Mouse (Mus musculus): ENCODE data around the gene Lipa. TPM values are rescaled to one million over a fixed set of nuclear protein-coding genes. Genes with fewer than 3 reads are reported as not detected.

Gene Lipa
- total and polyA plus RNA-seq, 3 experiments, result 19.3 to 63.4 (median 38.1) TPM

DNA sequence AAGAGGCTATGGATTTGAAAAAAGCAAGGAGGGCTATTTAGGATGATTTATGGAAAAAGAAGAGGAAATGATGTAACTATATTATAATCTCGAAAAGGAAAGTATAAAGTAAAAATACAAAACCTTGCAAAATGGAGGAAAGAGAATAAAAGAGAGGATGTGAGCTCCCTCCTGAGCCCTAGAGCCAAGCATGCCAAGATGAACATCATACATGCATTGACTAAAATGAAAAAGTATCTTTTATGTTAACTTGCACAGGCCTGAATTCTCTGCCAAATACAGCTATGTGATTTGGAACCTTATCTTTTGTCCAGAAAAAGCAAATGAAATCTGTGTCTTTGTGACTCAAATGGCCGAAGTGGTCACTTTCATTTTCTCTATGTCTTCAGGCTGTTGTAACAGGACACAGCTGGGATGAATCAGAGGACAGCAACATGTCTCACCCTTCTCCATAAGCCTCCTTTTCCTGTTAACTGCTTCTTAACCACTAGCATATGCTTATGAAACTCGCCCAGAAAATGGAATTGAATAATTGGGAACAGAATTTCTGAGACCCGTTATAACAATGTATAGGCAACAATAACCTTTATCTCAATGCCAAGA lies 81.8 kb downstream of the Lipa start:
- TF ChIP-seq MXI1 (IDR thresholded peaks at IDR 0.05; ENCODE audit: low read depth, low read length) (no peak), E2F4 (IDR thresholded peaks at IDR 0.05; ENCODE audit: insufficient replicate concordance, low read depth, low read length) (no peak), EP300 (IDR thresholded peaks at IDR 0.05; ENCODE audit: low read length) (peak; percentile 44; the same call in 1 of the 2 replicates), IRF4 (IDR thresholded peaks at IDR 0.05; ENCODE audit: low read depth, low read length) (peak; percentile 23; the same call in 1 of the 2 replicates), CTCF (conservative IDR thresholded peaks at IDR 0.05 in 1 of 2, IDR thresholded peaks at IDR 0.05 in 1 of 2; ENCODE audit: low read depth in 2 of 2, low read length in 2 of 2) (no peak), BHLHE40 (IDR thresholded peaks at IDR 0.05; ENCODE audit: low read depth, low read length) (no peak), NRF1 (IDR thresholded peaks at IDR 0.05; ENCODE audit: low read depth, low read length) (no peak)
- DNase-seq (ENCODE audit: extremely low read depth), result no peak
- dilution Hi-C loops (cut with MboI; ENCODE audit: extremely low pct_ligation_motif_present, extremely low pct_unique_long_range_greater_than_20kb, low sequenced_read_pairs) (no loop called here), in situ Hi-C loops (cut with MboI; ENCODE audit: low pct_ligation_motif_present, low pct_unique_long_range_greater_than_20kb, low sequenced_read_pairs) (no loop called here)
- H3K27me3 ChIP-seq (replicated peaks), result no peaks in the 10 kb centered on the region
- H3K4me3 ChIP-seq (replicated peaks in 1 of 3; ENCODE audit: low read depth in 2 of 3, low read length in 2 of 3, poor library complexity in 1 of 3), result no peak overlapping the region
- H3K79me2 ChIP-seq (replicated peaks; ENCODE audit: control insufficient read depth, extremely low read depth, insufficient read depth, poor library complexity, severe bottlenecking), result no peaks in the 10 kb centered on the region
- peak overlapping the region; percentile 78 for H3K4me2 ChIP-seq (ENCODE audit: insufficient read depth, low read depth, poor library complexity, severe bottlenecking)
- peak overlapping the region; percentile 56 for H3K9ac ChIP-seq (ENCODE audit: insufficient read depth, low read depth)
- no peak overlapping the region for H3K27ac ChIP-seq (ENCODE audit: insufficient read depth, low read depth)
- no peaks in the 10 kb centered on the region for H3K9me3 ChIP-seq (replicated peaks; ENCODE audit: low read length)
- peaks cover 9 to 14% of the 10 kb centered on the region in 2 experiments; a peak in 3 of 4 replicates for H3K4me1 ChIP-seq (ENCODE audit: control insufficient read depth in 1 of 2, insufficient read depth in 2 of 2)
- no peaks in the 10 kb centered on the region for H3K36me3 ChIP-seq (replicated peaks in 1 of 2; ENCODE audit: control insufficient read depth in 1 of 2, insufficient read depth in 1 of 2, low read length in 1 of 2)

DNA sequence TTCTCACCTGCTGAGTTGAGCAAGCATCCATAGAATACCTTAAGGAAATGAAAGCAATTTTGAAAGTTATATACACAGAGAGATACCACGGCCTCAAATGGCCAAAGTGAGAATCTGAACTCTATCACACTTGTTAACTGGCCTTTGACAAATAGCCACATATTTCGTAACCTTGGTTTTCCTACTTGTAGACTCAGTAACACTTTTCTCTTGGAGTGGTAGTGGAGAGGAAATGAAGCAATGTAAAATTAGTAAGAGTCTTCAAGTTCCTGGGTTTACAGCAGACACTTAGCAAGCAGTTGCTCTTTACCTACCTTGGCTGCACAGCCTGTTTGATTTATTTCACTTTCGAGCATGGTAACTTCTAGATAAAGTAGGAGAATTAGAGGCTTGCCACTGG lies 82.5 kb downstream of the Lipa start:
- no peaks in the 10 kb centered on the region for H3K36me3 ChIP-seq (replicated peaks in 1 of 2; ENCODE audit: control insufficient read depth in 1 of 2, insufficient read depth in 1 of 2, low read length in 1 of 2)
- H3K9ac ChIP-seq (ENCODE audit: insufficient read depth, low read depth), result no peak overlapping the region
- H3K4me1 ChIP-seq (ENCODE audit: control insufficient read depth in 1 of 2, insufficient read depth in 2 of 2), result peaks cover 8 to 14% of the 10 kb centered on the region in 2 experiments; a peak in 3 of 4 replicates
- no peaks in the 10 kb centered on the region for H3K79me2 ChIP-seq (replicated peaks; ENCODE audit: control insufficient read depth, extremely low read depth, insufficient read depth, poor library complexity, severe bottlenecking)
- dilution Hi-C loops (cut with MboI; ENCODE audit: extremely low pct_ligation_motif_present, extremely low pct_unique_long_range_greater_than_20kb, low sequenced_read_pairs), result no loop called here
- no peak for TF ChIP-seq E2F4 (IDR thresholded peaks at IDR 0.05; ENCODE audit: insufficient replicate concordance, low read depth, low read length)
- TF ChIP-seq MAFK (IDR thresholded peaks at IDR 0.05; ENCODE audit: insufficient replicate concordance, low read length), result no peak
- no peak for TF ChIP-seq SMC3 (IDR thresholded peaks at IDR 0.05; ENCODE audit: low read depth, low read length)
- TF ChIP-seq GABPA (IDR thresholded peaks at IDR 0.05; ENCODE audit: insufficient replicate concordance, low read depth, low read length), result no peak
- TF ChIP-seq MAX (IDR thresholded peaks at IDR 0.05; ENCODE audit: low read length), result no peak
- TF ChIP-seq ELF1 (IDR thresholded peaks at IDR 0.05; ENCODE audit: low read depth, low read length), result no peak
- no peak for TF ChIP-seq POLR2AphosphoS2 (IDR thresholded peaks at IDR 0.05; ENCODE audit: low read depth, low read length)
- no peak for TF ChIP-seq CTCF (conservative IDR thresholded peaks at IDR 0.05 in 1 of 2, IDR thresholded peaks at IDR 0.05 in 1 of 2; ENCODE audit: low read depth in 2 of 2, low read length in 2 of 2)
- no peak for TF ChIP-seq POLR2A (IDR thresholded peaks at IDR 0.05; ENCODE audit: low read depth, low read length)
- no peak for TF ChIP-seq ZKSCAN1 (IDR thresholded peaks at IDR 0.05; ENCODE audit: borderline replicate concordance, low read depth, low read length)
- TF ChIP-seq BHLHE40 (IDR thresholded peaks at IDR 0.05; ENCODE audit: low read depth, low read length), result no peak
- no peak for TF ChIP-seq NRF1 (IDR thresholded peaks at IDR 0.05; ENCODE audit: low read depth, low read length)
- no peak for TF ChIP-seq MXI1 (IDR thresholded peaks at IDR 0.05; ENCODE audit: low read depth, low read length)
- TF ChIP-seq HCFC1 (IDR thresholded peaks at IDR 0.05; ENCODE audit: low read depth, low read length), result no peak
- no peak for TF ChIP-seq CHD2 (IDR thresholded peaks at IDR 0.05; ENCODE audit: low read length)
- TF ChIP-seq USF1 (IDR thresholded peaks at IDR 0.05; ENCODE audit: low read depth, low read length), result no peak
- no peak for TF ChIP-seq ZNF384 (IDR thresholded peaks at IDR 0.05; ENCODE audit: low read depth, low read length)
- no peak for TF ChIP-seq UBTF (IDR thresholded peaks at IDR 0.05; ENCODE audit: low read depth, low read length)
- TF ChIP-seq NELFE (IDR thresholded peaks at IDR 0.05; ENCODE audit: low read depth, low read length), result no peak
- DNase-seq (ENCODE audit: extremely low read depth), result no peak
- in situ Hi-C loops (cut with MboI; ENCODE audit: low pct_ligation_motif_present, low pct_unique_long_range_greater_than_20kb, low sequenced_read_pairs), result no loop called here
- H3K27me3 ChIP-seq (replicated peaks), result no peaks in the 10 kb centered on the region
- H3K27ac ChIP-seq (ENCODE audit: insufficient read depth, low read depth), result no peak overlapping the region
- no peak overlapping the region for H3K4me2 ChIP-seq (ENCODE audit: insufficient read depth, low read depth, poor library complexity, severe bottlenecking)
- no peak overlapping the region for H3K4me3 ChIP-seq (replicated peaks in 1 of 3; ENCODE audit: low read depth in 2 of 3, low read length in 2 of 3, poor library complexity in 1 of 3)
- no peaks in the 10 kb centered on the region for H3K9me3 ChIP-seq (replicated peaks; ENCODE audit: low read length)

Other genes starting within 250 kb of the Lipa start
- 22.4 and 38.3 TPM in 2 replicates for gene Fas, start 236.8 kb downstream of the Lipa start, total RNA-seq (2012; rRNA removed)
- 54.1 and 60.8 TPM in 2 replicates for gene Fas, start 236.8 kb downstream of the Lipa start, total RNA-seq (2014; rRNA removed)
- gene Fas, start 236.8 kb downstream of the Lipa start, polyA plus RNA-seq (2012; ENCODE audit: insufficient read length, low read depth), result 20.8 and 24.3 TPM in 2 replicates
- gene Ch25h, start 52.3 kb downstream of the Lipa start, total RNA-seq (2012; rRNA removed), result not detected in 2 replicates
- gene Ch25h, start 52.3 kb downstream of the Lipa start, total RNA-seq (2014; rRNA removed), result not detected in 2 replicates
- gene Ch25h, start 52.3 kb downstream of the Lipa start, polyA plus RNA-seq (2012; ENCODE audit: insufficient read length, low read depth), result not detected in 2 replicates
- 0.72 and 0.97 TPM in 2 replicates for gene Ifit2, start 23.2 kb upstream of the Lipa start, total RNA-seq (2012; rRNA removed)
- 8.8 and 10.1 TPM in 2 replicates for gene Ifit2, start 23.2 kb upstream of the Lipa start, total RNA-seq (2014; rRNA removed)
- 5.7 and 6.0 TPM in 2 replicates for gene Ifit2, start 23.2 kb upstream of the Lipa start, polyA plus RNA-seq (2012; ENCODE audit: insufficient read length, low read depth)
- 0.08 and 0.13 TPM in 2 replicates for gene Ifit3, start 56.1 kb upstream of the Lipa start, total RNA-seq (2012; rRNA removed)
- gene Ifit3, start 56.1 kb upstream of the Lipa start, total RNA-seq (2014; rRNA removed), result 0.65 and 1.0 TPM in 2 replicates
- 0.87 and 1.0 TPM in 2 replicates for gene Ifit3, start 56.1 kb upstream of the Lipa start, polyA plus RNA-seq (2012; ENCODE audit: insufficient read length, low read depth)
- gene Ifit1bl1, start 74.5 kb upstream of the Lipa start, total RNA-seq (2012; rRNA removed), result not detected in 2 replicates
- 0.09 TPM in 1 of 2 replicates, not detected in the other for gene Ifit1bl1, start 74.5 kb upstream of the Lipa start, total RNA-seq (2014; rRNA removed)
- gene Ifit1bl1, start 74.5 kb upstream of the Lipa start, polyA plus RNA-seq (2012; ENCODE audit: insufficient read length, low read depth), result 0.15 and 0.26 TPM in 2 replicates
- not detected in 2 replicates for gene Ifit3b, start 80.5 kb upstream of the Lipa start, total RNA-seq (2012; rRNA removed)
- gene Ifit3b, start 80.5 kb upstream of the Lipa start, total RNA-seq (2014; rRNA removed), result not detected in 2 replicates
- not detected in 2 replicates for gene Ifit3b, start 80.5 kb upstream of the Lipa start, polyA plus RNA-seq (2012; ENCODE audit: insufficient read length, low read depth)
- gene Ifit1bl2, start 113.3 kb upstream of the Lipa start, total RNA-seq (2012; rRNA removed), result not detected in 2 replicates
- 0.08 TPM in 2 replicates for gene Ifit1bl2, start 113.3 kb upstream of the Lipa start, total RNA-seq (2014; rRNA removed)
- 0.15 and 0.24 TPM in 2 replicates for gene Ifit1bl2, start 113.3 kb upstream of the Lipa start, polyA plus RNA-seq (2012; ENCODE audit: insufficient read length, low read depth)
- 0.25 TPM in 2 replicates for gene Ifit1, start 113.4 kb upstream of the Lipa start, total RNA-seq (2012; rRNA removed)
- 1.4 and 1.8 TPM in 2 replicates for gene Ifit1, start 113.4 kb upstream of the Lipa start, total RNA-seq (2014; rRNA removed)
- gene Ifit1, start 113.4 kb upstream of the Lipa start, polyA plus RNA-seq (2012; ENCODE audit: insufficient read length, low read depth), result 2.3 and 2.5 TPM in 2 replicates
- gene Slc16a12, start 219.8 kb upstream of the Lipa start, total RNA-seq (2012; rRNA removed), result 0.08 TPM in 2 replicates
- 0.08 and 0.46 TPM in 2 replicates for gene Slc16a12, start 219.8 kb upstream of the Lipa start, total RNA-seq (2014; rRNA removed)
- 0.16 TPM in 1 of 2 replicates, not detected in the other for gene Slc16a12, start 219.8 kb upstream of the Lipa start, polyA plus RNA-seq (2012; ENCODE audit: insufficient read length, low read depth)